ENCODE assay signal across 8 mouse cellular contexts in the genomic region with DNA sequence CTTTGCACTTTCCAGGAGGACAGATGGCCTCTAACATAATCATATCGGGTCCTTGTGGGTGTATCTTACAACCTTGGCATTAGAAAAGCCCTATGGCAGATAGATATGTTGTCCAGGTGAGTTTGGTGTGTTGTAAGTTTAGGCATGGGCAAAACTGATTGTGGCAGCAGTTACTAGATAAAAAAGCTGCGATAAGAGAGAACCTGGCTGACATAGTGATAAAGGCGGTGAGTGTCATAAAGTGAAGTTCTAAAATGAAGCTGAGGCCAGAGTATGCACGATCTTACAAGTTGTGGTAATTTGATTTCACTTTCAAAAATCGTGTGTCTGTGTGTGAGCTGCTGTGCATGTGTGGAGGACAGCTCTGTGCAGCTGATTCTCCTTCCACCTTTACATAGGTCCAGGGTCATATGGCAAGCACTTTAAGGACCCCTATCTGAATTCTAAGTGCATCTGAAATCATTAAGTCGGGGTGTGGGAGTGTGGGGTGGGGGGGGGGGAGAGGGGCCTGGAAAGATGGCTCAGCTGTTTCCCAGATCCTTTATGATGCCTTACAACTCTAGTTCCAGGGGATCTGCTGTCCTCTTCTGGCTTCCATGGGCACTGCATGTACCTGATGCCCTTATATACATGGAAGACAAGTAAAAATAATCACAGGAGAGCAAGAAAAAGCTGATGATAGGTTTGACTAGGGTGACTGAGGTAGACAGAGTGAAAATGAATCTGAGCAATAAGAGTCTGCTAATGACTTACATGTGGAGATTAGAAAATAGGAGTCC. TPM values are rescaled to one million over a fixed set of nuclear protein-coding genes. Genes with fewer than 3 reads are reported as not detected.
DNase-seq lines count a peak whose midpoint lies in the region; ATAC-seq lines count a peak whose summit lies in the region.

No protein-coding gene starts in this region.

- peak; percentile 90 for ATAC-seq in frontal cortex, adult (ENCODE audit: low TSS enrichment)
- no peak for ATAC-seq in erythroid progenitor cell, adult 5-6 weeks (replicated peaks; ENCODE audit: low FRiP score, poor library complexity, severe bottlenecking)

- intact Hi-C loops in left cerebral cortex, postnatal 4 days (cut with DNase I): no loop called here

- DNase-seq in frontal cortex, postnatal 10 days (ENCODE audit: low spot score in 2 of 2): no peak
- DNase-seq in 416B (ENCODE audit: low read depth): peak; percentile 64
- peak; percentile 35 for DNase-seq in adrenal gland, postnatal 25 days
- DNase-seq in heart, postnatal 4 days: peak; percentile 65
- peak; percentile 36 for DNase-seq in left cerebral cortex, postnatal 4 days
- peak; percentile 65 to 78 for DNase-seq in right cerebral cortex, adult 2 months (ENCODE audit: low spot score in 2 of 2)

RNA-seq across cellular contexts. Expression of a gene that starts 6.8 kb away (rescaled TPM):
- 53.6 and 62.9 TPM in 2 replicates for total RNA-seq in adrenal gland, postnatal 25 days (2021)
- total RNA-seq in heart, postnatal 4 days (2021): 10 to 100 TPM; 43.1 to 44.1 TPM
- total RNA-seq in left cerebral cortex, postnatal 4 days (2021): 10 to 100 TPM; 43.9 to 46.7 TPM
- 51.6 and 69.9 TPM in 2 replicates for total RNA-seq in erythroid progenitor cell, adult 5-6 weeks (2015; ENCODE audit: low replicate concordance)
- 59.2 and 61.9 TPM in 2 replicates for total RNA-seq in erythroid progenitor cell, adult 5-6 weeks (2017; ENCODE audit: low replicate concordance)

RNA-seq across cellular contexts. Expression of a gene that starts 17.6 kb away (rescaled TPM):
- 61.3 and 83.2 TPM in 2 replicates for total RNA-seq in adrenal gland, postnatal 25 days (2021)
- total RNA-seq in heart, postnatal 4 days (2021): 10 to 100 TPM; 24.0 to 26.4 TPM
- 10 to 100 TPM; 20.2 to 22.6 TPM for total RNA-seq in left cerebral cortex, postnatal 4 days (2021)
- 10.8 and 18.0 TPM in 2 replicates for total RNA-seq in erythroid progenitor cell, adult 5-6 weeks (2015; ENCODE audit: low replicate concordance)
- 4.7 and 9.0 TPM in 2 replicates for total RNA-seq in erythroid progenitor cell, adult 5-6 weeks (2017; ENCODE audit: low replicate concordance)

RNA-seq across cellular contexts. Expression of a gene that starts 38.1 kb away (rescaled TPM):
- not detected in 2 replicates for total RNA-seq in adrenal gland, postnatal 25 days (2021)
- total RNA-seq in heart, postnatal 4 days (2021): not detected
- not detected for total RNA-seq in left cerebral cortex, postnatal 4 days (2021)
- not detected in 2 replicates for total RNA-seq in erythroid progenitor cell, adult 5-6 weeks (2015; ENCODE audit: low replicate concordance)
- total RNA-seq in erythroid progenitor cell, adult 5-6 weeks (2017; ENCODE audit: low replicate concordance): not detected in 2 replicates

Comparison
In these comparisons a context has a peak if more than half of its experiments do, and no peak if none do; other contexts are left out.
1. DNase-seq: peak in 416B (single experiment), adrenal gland, postnatal 25 days (single experiment), heart, postnatal 4 days (single experiment), left cerebral cortex, postnatal 4 days (single experiment) and right cerebral cortex, adult 2 months (2 of 2); none in frontal cortex, postnatal 10 days (0 of 2).